Mouse (Mus musculus) c-Kit-positive CD71-negative TER-119-negative erythroid progenitor cells, embryonic 14.5 days (primary cell): ENCODE results near the gene Cpne4.

Source experiments
- DNase-seq: peaks from one replicate; pipeline ENCODE4 v3.0.0-alpha.2; 2013; ENCODE audit warnings: low read depth

Gene Cpne4

DNA sequence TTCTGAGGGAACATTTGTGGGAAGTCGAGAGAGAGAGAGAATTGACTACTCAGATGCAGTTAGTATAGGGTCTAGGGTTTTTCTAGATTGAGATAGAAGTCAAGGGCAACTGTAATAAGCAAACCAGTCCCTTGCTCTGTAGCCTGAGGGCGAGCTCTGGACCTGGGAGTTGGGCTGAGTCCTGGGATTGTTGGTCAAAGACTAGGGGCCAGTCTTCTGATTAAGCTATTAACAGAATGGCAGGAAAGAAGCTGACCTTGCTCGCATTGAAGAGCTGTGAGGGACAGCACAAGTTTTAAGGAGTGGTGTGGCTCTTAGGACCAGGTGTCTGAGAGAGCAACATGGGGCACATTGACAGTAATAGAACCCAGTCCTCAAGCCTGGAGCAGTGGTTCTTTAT, 140.0 kb downstream of the Cpne4 start:
- no peak for DNase-seq

GRCm38 (mm10) chr9:104693145-104693544, 146.1 kb downstream of the Cpne4 start:
- DNase-seq = no peak

GRCm38 (mm10) chr9:104710831-104711230, 163.7 kb downstream of the Cpne4 start:
- DNase-seq = no peak

DNA sequence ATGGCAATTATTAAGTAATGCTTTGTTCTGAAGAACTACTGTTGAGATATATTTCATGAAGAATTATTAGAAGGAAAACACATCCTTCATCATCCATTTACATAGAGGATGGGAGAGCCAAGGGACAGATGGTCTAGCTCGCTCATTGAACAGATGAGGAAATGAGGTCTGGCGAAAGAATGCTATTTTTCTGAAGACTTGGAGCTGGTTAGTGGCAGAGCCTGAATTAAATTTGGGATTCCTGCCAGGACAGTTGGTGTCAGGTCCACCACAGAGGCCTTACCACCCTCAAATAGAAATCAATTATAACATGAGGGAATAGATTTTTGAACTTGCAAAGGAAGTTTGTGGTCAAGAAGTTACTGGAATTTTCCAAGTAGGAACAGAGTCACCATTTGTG, 178.2 kb downstream of the Cpne4 start:
- DNase-seq = no peak

GRCm38 (mm10) chr9:104742661-104743380, 195.7 kb downstream of the Cpne4 start:
- DNase-seq = no peak

- no peak for DNase-seq
Observed at GRCm38 (mm10) chr9:104755519-104755918, 208.4 kb downstream of the Cpne4 start.

DNA sequence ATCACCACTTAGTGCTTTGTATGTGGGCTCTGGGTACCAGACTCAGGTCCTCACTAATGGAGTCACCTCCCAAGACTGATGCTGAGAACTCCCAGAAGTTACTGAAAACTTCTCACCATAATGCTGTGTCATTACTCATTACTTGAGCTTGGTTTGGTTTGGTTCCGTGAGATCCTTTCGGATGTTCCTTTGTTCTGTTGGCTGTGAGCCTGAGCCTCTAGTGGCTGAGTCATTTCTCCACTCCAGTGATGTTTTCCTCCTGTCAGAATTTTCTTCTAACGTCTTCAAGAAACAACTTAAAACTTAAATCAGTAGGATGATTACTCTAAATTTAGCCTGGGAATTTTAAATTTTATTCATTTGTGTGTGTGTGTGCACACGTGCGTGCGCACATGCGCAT, 212.9 kb downstream of the Cpne4 start:
- DNase-seq = no peak

GRCm38 (mm10) chr9:104776198-104776815, 229.2 kb downstream of the Cpne4 start:
- DNase-seq = no peak

DNA sequence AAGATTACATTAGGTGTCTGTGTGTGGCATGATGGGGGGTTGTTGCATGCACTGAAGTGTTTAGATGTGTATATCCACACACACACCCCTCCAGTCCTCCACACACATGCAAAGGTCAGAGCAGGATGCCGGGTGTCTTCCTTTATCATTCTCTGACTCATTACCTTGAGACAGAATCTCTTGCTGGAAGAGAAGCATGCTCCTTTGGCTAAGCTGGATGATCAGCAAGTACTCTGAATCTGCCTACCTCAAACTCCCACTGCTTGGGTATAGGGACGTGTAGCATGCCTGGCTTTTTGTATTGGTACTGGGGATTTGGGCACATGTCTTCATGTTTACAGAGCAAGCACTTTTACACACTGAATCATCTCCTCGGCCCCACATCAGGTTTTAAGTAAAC, 230.0 kb downstream of the Cpne4 start:
- DNase-seq = no peak

DNA sequence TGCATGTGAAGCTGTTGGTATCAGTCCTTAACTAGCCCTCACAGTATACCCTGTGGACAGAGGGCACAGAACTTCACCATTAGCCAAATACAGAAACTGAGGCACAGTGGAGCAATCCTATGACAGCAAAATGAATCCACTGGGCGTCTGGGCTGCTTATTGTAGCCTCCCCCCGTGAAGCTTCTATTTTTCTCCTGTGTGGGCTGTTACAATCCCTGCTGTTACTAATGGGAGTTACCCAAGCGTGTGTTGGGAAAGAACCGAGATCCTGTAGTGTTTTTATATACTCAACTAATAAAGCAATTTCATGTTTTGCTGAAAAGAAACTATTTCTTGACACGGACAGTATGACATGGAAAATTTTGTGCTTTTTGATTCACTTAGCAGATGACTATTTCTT, 230.7 kb downstream of the Cpne4 start:
- DNase-seq = no peak

DNA sequence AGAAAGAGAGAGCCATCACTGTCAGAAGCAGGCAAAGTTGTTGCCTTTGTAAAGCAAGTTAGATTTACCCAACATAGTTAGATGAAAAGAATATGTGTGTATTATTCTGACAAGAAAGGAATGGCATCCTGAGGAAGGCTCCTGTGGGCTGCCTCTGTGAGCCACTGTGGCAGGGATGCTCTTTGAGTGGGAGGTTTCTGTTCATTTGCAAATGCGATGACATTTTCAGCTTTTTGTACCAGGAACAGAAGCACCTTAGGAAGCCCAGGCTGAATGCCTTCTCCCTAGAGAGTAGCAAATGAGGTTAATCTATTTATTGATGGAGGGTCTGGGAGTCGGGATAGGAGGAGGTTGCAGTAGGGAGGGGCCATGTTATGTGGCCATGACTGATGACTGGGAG, 249.5 kb downstream of the Cpne4 start:
- DNase-seq = no peak

GRCm38 (mm10) chr9:104804776-104805175, 257.7 kb downstream of the Cpne4 start:
- no peak for DNase-seq

- no peak for DNase-seq
Observed at GRCm38 (mm10) chr9:104814681-104815080, 267.6 kb downstream of the Cpne4 start.

GRCm38 (mm10) chr9:104828646-104829045, 281.6 kb downstream of the Cpne4 start:
- no peak for DNase-seq

GRCm38 (mm10) chr9:104832934-104833539, 286.0 kb downstream of the Cpne4 start:
- no peak for DNase-seq

DNA sequence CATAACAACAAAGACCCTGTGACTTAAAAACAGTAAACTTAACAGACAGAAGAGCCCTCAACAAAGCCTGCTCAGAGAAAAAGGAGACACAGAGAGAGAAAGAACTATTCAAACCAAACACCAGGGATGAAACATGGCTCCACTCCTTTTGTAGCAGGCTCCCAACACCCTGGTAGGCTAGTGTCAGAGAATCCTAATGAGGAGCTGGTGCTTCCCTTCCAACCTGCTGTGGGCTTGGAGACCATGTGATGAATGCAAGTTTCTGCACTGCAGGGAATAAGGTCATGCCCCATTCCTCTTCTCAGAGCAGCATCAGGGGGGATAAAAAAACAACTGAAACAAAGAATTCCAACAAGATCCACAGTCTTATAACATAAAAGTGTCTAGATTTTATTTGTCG, 290.8 kb downstream of the Cpne4 start:
- DNase-seq = no peak

DNA sequence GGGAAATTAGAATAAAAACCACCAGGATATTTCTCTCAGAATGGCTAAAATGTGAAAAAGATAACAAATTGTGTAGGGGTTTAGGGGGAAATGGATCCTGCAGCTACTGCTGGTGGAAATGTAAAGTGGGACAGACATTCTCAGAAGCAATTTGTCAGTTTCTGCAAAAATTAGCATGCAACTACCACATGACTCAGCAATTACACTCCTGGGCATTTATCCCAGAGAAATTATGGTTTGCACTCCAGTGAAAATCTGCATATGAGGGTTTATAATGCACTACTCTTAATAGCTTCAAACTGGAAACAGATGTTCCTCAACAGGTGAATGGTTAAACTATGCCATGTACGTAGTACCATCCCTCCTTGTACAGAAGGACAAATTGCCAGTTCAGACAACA, 294.2 kb downstream of the Cpne4 start:
- DNase-seq = no peak

GRCm38 (mm10) chr9:104845226-104845930, 298.3 kb downstream of the Cpne4 start:
- no peak for DNase-seq

- no peak for DNase-seq
Observed at GRCm38 (mm10) chr9:104853701-104854100, 306.6 kb downstream of the Cpne4 start.

- DNase-seq = no peak
Observed at GRCm38 (mm10) chr9:104854245-104854921, 307.3 kb downstream of the Cpne4 start.

- no peak for DNase-seq
Observed at GRCm38 (mm10) chr9:104865830-104866229, 318.7 kb downstream of the Cpne4 start.

DNA sequence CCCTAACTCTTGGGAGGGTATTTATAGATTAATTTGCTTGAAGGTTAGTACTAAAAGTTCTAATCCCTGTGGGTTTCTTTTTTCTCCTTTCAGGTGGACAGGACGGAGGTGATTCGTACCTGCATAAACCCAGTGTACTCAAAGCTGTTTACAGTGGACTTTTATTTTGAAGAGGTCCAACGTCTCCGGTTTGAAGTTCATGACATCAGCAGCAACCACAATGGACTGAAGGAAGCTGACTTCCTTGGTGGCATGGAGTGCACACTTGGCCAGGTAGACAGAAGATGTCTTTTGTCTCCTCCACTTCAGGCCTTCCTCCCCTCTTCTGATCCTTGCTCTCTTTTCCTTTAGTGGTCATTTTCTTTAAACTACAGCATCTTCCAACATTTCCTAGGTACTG, 325.5 kb downstream of the Cpne4 start:
- no peak for DNase-seq
